Mouse (Mus musculus) intestine, postnatal 0 days (tissue): ENCODE data around the gene Hmga1b. TPM values are rescaled to one million over a fixed set of nuclear protein-coding genes. Genes with fewer than 3 reads are reported as not detected.

ENCODE experiments used
- ATAC-seq: fragments of 200-750 bp; cut with Nextera tagmentation; 2 replicates; pipeline ENCODE4 v1.8.0; 2017; ENCODE audit warnings: mild to moderate bottlenecking, moderate TSS enrichment, moderate library complexity
- H3K27ac ChIP-seq: fragments of 300-500 bp; sonication (generic); 2 replicates; pipeline ENCODE4 v1.5.1; 2014; ENCODE audit warnings: mild to moderate bottlenecking, low read depth, low read length, moderate library complexity
- H3K27me3 ChIP-seq: fragments of 300-500 bp; sonication (generic); replicated peaks from 2 replicates; pipeline ENCODE4 v1.6.1; 2014; ENCODE audit warnings: low read length, mixed read lengths; ENCODE audit not compliant: control insufficient read depth, insufficient read depth
- H3K36me3 ChIP-seq: fragments of 300-500 bp; sonication (generic); 2 replicates; pipeline ENCODE4 v1.6.1; 2014; ENCODE audit warnings: mild to moderate bottlenecking, moderate library complexity; ENCODE audit not compliant: control insufficient read depth, insufficient read depth
- H3K4me1 ChIP-seq: fragments of 300-500 bp; sonication (generic); replicated peaks from 2 replicates; pipeline ENCODE4 v1.6.1; 2014; ENCODE audit warnings: antibody characterized with exemption, low read length, mixed read lengths; ENCODE audit not compliant: control insufficient read depth, insufficient read depth
- H3K4me2 ChIP-seq: fragments of 300-500 bp; sonication (generic); replicated peaks from 2 replicates; pipeline ENCODE4 v1.6.1; 2014; ENCODE audit warnings: low read depth, mild to moderate bottlenecking, moderate library complexity
- H3K4me3 ChIP-seq: fragments of 300-500 bp; sonication (generic); 2 replicates; pipeline ENCODE4 v1.5.1; 2014; ENCODE audit warnings: low read depth, low read length
- H3K9ac ChIP-seq: fragments of 300-500 bp; sonication (generic); 2 replicates; pipeline ENCODE4 v1.6.1; 2014; ENCODE audit warnings: mild to moderate bottlenecking, low read depth, low read length
- H3K9me3 ChIP-seq: fragments of 300-500 bp; sonication (generic); 2 replicates; pipeline ENCODE4 v1.6.1; 2016; ENCODE audit warnings: mixed run types; ENCODE audit not compliant: control insufficient read depth
- CTCF ChIP-seq: sonication (generic); IDR thresholded peaks from 2 replicates; pipeline ENCODE4 v1.5.1; 2016; ENCODE audit warnings: low read depth, mild to moderate bottlenecking, control low read depth, antibody characterized with exemption, moderate library complexity
- WGBS: fragments of 180-500 bp; shearing (Covaris S2); extraction: QIAGEN DNeasy Blood & Tissue Kit; methylation state at CpG from one replicate; pipeline ENCODE4 v1.1.7; 2014; 5-methylcytosine and 5-hydroxymethylcytosine counted together
- polyA plus RNA-seq: library from polyadenylated mRNA; unstranded; fragments of >200 nt; fragmentation: Nextera tagmentation; extraction: Ambion mirVana; gene quantifications from 2 replicates; pipeline ENCODE4 v1.2.1, GENCODE M21; 2015

The Hmga1b gene
- polyA plus RNA-seq, 1 experiment from 2014 or later = 12.2 TPM

- Histone ChIP-seq H3K4me3 (no peak overlapping the region), H3K4me2 (no peak overlapping the region), H3K27me3 (no peaks in the 10 kb centered on the region), H3K36me3 (peaks cover 3% of the 10 kb centered on the region; the same call in 1 of the 2 replicates), H3K9ac (no peak overlapping the region), H3K4me1 (0 out of 2 replicates have a peak, but pooled peaks cover 4% of the 10 kb centered on the region), H3K27ac (no peak overlapping the region), H3K9me3 (no peaks in the 10 kb centered on the region)
- ATAC-seq = no peak
- WGBS = 87% methylated on average over 10 of the region's 10 CpGs
- no peak for TF ChIP-seq CTCF
Measured at GRCm38 (mm10) chr11:120730331-120730870, 32.2 kb upstream of the Hmga1b start.

GRCm38 (mm10) chr11:120731395-120731794 lies 31.2 kb upstream of the Hmga1b start:
- Histone ChIP-seq H3K4me3 (no peak overlapping the region), H3K4me2 (no peak overlapping the region), H3K27ac (no peak overlapping the region), H3K4me1 (0 out of 2 replicates have a peak, but pooled peaks cover 1% of the 10 kb centered on the region), H3K9me3 (no peaks in the 10 kb centered on the region), H3K9ac (no peak overlapping the region), H3K36me3 (no peaks in the 10 kb centered on the region), H3K27me3 (no peaks in the 10 kb centered on the region)
- no peak for ATAC-seq
- no peak for TF ChIP-seq CTCF
- 88% methylated on average over 1 of the region's 1 CpGs for WGBS

- no peak for TF ChIP-seq CTCF
- Histone ChIP-seq H3K9ac (no peak within 1 kb of the TSS), H3K4me3 (no peak within 1 kb of the TSS), H3K9me3 (no peaks in the 10 kb centered on the region), H3K4me1 (no peaks in the 10 kb centered on the region), H3K27me3 (no peaks in the 10 kb centered on the region), H3K4me2 (no peak within 1 kb of the TSS), H3K36me3 (no peaks in the 10 kb centered on the region), H3K27ac (no peak within 1 kb of the TSS)
- no peak for ATAC-seq
- 74% methylated on average over 12 of the region's 12 CpGs for WGBS
Measured at GRCm38 (mm10) chr11:120731858-120732680, 30.5 kb upstream of the Hmga1b start, which contains the start of gene Cbr2. TSS of gene Cbr2 (minus strand) at chr11:120732114.

DNA sequence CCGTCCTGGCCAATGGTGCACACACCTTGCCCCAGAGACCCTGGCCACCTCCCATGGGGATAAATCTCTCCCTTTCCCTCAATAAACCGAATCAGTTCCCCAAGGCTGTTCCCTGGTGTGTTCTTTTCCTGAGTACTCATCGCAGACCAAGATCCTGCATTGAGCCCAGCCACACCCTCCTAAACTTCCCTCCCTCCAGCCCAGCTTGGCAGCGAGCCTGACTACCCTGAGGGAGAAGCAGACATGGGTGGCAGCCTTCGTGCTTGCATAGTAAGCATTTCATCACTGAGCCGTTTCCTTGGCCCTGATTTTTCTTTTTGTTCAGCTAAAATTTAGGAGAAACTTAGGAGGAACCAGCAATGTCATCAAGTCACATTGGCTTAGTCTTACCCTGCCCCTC lies 29.1 kb upstream of the Hmga1b start:
- 40% methylated on average over 6 of the region's 6 CpGs for WGBS
- H3K27ac ChIP-seq = no peak overlapping the region
- no peaks in the 10 kb centered on the region for H3K36me3 ChIP-seq
- H3K4me2 ChIP-seq = no peak overlapping the region
- H3K4me3 ChIP-seq = no peak overlapping the region
- ATAC-seq = no peak
- no peak overlapping the region for H3K9ac ChIP-seq
- no peaks in the 10 kb centered on the region for H3K27me3 ChIP-seq
- TF ChIP-seq CTCF = no peak
- no peaks in the 10 kb centered on the region for H3K4me1 ChIP-seq
- H3K9me3 ChIP-seq = no peaks in the 10 kb centered on the region

GRCm38 (mm10) chr11:120736424-120736823 lies 26.2 kb upstream of the Hmga1b start:
- 80% methylated on average over 6 of the region's 6 CpGs for WGBS
- H3K4me3 ChIP-seq = no peak overlapping the region
- H3K27ac ChIP-seq = no peak overlapping the region
- H3K9ac ChIP-seq = no peak overlapping the region
- no peak overlapping the region for H3K4me2 ChIP-seq
- no peaks in the 10 kb centered on the region for H3K9me3 ChIP-seq
- no peak for ATAC-seq
- no peaks in the 10 kb centered on the region for H3K27me3 ChIP-seq
- H3K36me3 ChIP-seq = no peaks in the 10 kb centered on the region
- no peak for TF ChIP-seq CTCF
- no peaks in the 10 kb centered on the region for H3K4me1 ChIP-seq

DNA sequence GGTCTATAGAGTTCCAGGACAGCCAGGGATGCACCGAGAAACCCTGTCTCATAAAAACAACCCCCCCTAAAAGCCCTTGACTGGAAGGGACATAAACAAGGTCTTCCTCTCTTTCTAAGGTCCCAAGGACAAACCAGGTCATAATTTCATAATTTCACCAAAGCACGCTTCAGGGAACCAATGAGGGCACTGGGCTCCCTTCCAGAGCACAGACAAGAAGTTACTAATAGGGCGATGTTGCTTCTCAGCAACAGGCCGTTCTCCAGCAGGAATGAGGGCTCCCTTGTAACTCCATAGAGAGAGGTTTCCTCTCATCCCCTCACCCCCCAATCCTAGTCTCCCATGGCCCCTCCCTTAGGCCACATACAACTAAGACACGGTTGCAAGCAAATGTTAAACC lies 21.6 kb upstream of the Hmga1b start:
- Histone ChIP-seq H3K9me3 (no peaks in the 10 kb centered on the region), H3K36me3 (no peaks in the 10 kb centered on the region), H3K4me1 (no peaks in the 10 kb centered on the region), H3K9ac (no peak overlapping the region), H3K4me3 (no peak overlapping the region), H3K4me2 (no peak overlapping the region), H3K27ac (no peak overlapping the region), H3K27me3 (no peaks in the 10 kb centered on the region)
- ATAC-seq = no peak
- 87% methylated on average over 5 of the region's 5 CpGs for WGBS
- no peak for TF ChIP-seq CTCF
